Mouse (Mus musculus): ENCODE results near the gene Lpar4.

Gene Lpar4

DNA sequence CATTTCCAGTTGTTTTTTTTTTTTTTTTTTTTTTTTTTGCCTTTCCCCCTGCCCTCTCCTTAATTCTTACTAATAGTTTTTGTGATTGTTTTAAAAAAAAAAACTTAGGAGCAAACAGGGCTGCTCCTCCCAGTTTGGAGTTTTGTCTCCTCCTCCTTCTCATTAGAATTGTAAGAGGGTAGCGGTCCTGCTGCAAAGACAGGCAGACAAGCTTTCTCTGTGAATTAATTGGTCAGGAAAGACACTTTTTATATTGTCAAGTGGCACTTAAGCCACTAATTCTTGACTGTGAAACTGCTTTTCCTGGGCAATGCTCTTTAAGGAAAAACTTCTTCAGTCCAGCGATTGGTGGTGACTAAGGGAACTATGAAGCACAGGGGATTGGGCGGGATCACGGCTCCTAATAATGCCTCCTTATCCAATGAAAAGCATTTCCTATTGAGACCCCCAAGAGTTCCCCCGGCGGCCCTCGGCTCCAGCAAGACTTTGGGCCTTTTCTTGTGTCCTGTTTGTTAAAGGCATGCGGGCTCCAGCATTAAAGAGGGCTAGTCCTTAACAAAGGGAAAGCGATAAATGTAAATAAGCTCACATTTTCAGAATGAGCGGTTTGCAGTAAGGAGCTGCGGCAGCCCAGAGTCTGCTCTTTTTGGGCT is at the start of gene Lpar4:
TSS of gene Lpar4 (plus strand) at position 451 of the 653 bp plus-strand sequence.
- 7% methylated on average over 11 of the region's 11 CpGs for WGBS

DNA sequence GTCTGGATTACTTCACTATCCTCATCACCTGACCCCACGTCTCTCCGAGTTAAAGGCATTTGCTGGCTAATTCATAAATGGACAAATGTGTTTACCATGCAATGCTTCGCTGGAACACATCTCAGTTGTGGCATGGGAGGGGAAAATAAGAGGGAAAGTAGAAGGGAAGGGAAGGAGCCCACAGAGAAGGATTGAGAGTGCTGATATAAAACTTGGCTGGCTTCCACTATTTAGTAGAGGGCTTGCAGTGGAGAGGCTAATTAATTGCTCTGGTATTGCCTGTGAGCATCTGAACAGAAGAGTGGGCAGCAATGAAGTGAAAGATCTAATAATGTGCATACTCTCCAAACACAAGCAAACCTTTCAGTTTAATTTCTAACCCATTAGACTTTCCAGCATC is 49.0 kb upstream of the Lpar4 start:
- 60% methylated on average over 3 of the region's 3 CpGs for WGBS

DNA sequence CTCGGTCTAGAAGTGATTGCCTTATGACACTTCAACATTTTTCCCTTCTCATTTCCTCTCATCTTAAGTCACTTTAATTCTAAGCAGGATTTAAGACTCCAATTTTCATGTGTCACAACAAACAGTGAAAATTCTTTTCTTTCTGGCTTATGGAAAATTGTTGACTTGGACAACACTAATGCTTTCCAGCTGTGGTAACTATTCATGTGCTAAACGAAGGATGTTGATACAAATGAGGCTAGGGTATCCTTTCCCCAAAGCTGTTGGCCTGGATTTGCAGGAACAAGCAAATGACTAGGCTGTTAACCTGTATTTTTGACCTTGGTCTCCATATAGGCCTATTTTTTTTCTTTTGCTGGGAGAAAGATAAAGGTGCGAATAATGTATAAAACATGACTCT is 48.5 kb upstream of the Lpar4 start:
- 59% methylated on average over 3 of the region's 3 CpGs for WGBS

DNA sequence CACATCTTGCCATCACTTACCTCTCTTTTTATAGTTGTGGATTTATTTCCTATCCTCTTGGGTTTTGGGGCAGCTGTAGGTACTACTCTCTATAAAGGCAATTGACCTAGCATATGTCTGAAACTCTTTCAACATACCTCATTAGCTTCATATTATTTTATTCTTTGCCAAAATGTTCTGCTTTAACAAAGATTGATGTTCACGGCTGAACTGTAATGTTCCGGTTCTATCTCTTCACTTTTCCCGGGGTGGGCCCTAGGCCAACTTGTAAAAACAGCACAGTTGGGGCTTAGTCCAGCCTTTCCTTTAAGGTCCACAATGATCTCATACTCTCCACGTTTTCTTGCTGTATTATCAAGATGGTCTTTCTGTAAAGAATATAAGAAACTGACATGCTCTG is 48.1 kb upstream of the Lpar4 start:
- 57% methylated on average over 4 of the region's 4 CpGs for WGBS

DNA sequence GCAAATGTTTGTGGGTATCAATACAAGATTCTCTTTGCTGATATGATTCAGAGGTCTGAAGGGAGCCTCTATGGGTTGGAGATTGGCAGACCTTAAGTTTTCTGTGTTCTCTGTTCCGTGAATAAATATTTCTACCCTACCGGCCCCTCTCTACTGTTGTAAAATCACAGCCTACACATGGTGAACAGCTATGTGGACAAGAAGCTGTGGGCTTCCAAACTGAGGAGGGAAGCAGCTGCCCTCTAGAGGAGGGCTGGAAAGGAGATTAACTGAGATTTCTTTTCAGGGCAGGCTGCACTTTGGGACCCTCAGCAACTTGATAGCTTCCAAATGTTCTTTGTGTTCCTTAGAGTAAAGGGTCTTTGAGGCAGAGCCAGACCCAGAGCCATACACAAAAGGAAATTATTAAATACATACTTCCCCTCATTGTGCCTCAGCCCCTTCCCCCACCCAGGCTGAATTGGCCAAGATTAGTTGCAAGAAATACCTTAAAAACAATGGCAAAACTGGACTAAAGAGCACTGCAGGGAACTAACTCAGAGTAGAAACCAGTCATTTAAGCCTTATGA is 22.6 kb upstream of the Lpar4 start:
- 55% methylated on average over 2 of the region's 2 CpGs for WGBS

DNA sequence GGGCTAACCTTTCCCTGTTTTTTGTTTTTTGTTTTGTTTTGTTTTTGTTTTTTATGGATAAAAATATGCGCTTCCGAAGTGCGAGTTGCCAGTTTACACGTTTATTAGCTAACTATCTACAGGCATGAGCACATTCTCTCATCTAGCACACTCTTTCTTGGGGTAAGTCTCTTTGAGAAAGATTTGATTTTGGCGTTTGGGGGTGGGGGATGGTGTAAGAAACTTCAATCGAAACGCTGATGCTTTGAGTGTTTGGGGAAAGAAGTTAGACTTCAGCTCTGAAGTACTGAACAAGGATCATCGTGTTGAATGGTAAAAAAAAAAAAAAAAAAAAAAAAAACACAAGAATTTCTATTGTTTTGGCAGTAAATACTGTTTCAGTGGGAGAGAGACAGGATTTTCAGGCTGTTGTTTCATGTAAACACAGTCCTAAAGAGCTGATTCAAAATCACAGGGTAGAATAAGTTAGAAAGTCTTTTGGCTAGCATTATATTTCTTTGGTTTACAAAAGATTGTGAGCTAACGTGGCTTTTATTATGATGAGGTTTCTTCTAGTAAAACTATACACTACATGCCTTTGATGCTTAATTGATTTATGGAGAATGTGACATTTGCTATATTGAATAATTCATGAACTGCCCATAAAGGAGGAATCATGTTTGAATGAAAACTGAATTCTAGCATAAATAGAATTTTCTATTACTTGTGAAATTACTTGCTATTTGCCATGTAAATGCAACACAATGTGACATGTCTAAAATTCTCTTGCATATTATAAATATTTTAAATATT is 599 bp downstream of the Lpar4 start:
- WGBS = 5% methylated on average over 9 of the region's 9 CpGs

DNA sequence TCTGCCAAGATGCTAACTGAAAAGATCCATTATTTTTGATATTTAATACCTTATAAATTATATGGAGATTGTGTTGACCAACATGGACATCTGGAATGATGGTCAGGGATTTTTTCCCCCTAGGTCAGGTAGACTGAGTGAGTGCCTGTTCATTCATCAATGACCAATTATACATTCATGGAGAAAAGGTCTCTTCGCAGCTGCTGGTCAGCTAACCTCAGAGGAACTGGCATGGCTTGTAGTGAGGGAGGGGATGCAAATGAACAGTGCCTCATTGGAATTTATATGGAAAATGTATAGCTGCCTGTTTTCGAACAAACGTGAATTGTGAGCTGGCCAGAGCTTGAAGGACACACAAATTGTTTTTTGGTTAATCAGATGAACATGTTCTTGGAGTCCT is 18.9 kb downstream of the Lpar4 start:
- 80% methylated on average over 3 of the region's 3 CpGs for WGBS

DNA sequence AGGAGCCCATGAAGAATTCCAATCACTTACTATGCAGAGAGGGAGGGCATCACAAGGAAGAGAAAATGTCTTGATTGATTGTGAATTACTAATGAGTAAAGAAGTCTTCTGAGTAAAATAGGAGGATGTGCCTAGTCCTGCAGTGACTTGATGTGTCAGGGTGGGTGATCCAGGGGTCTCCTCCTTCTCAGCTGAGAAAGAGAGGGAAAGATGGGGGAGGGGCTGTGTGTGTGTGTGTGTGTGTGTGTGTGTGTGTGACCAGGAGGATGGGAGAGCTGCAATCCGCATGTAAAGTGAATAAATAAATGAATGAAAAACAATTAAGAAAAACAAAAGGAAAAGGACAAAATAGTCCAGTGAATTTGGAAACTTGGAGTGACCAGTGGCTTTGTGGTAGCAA is 30.1 kb downstream of the Lpar4 start:
- 79% methylated on average over 1 of the region's 1 CpGs for WGBS

GRCm38 (mm10) chrX:106951016-106951415 is 30.6 kb downstream of the Lpar4 start:
- 26% methylated on average over 2 of the region's 2 CpGs for WGBS

GRCm38 (mm10) chrX:106953840-106954239 is 33.4 kb downstream of the Lpar4 start:
- 73% methylated on average over 1 of the region's 1 CpGs for WGBS

DNA sequence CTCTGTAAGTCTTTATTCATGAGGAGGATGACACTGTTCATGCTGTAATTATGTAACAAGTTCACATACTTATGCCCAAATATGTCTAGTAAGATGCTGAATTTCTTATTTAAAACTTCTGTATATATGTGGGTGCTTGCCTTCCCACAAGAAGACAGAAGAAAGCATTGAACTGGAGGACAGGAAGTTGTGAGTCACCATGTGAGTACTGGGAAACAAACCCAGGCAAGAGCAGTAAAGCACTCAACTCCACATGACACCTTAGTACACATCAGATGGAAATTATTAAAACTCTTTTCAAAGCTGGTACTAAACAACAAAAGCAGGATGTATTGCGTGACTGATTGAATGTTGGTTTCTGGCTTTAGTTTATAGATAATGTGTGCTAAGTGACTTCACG is 41.8 kb downstream of the Lpar4 start:
- WGBS = 88% methylated on average over 2 of the region's 2 CpGs

DNA sequence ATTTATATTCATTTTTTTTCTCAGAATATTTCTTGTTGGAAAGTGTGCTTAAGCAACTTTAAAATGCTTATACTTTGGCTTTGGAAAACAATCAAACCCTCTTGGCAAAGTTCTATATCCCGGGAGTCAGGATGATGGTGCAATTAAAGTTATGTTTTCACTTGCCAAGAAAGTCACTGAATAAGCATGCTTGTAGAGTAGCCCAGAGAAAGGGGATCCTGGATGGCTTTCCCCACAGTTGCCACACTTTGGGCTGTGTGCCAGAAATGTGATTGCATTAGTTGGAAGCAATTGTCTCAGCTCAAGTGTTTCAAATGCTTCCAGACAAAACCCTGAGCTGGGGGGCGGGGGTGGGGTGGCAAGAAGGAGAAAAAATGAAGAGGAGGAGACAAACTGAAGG is 43.9 kb downstream of the Lpar4 start:
- whole genome bisulfite sequencing = 41% methylated on average over 2 of the region's 2 CpGs
